Mouse (Mus musculus) liver, postnatal 0 days (tissue): ENCODE measurements around the gene Adamts4.

Experiments
- CTCF ChIP-seq: sonication (generic); IDR thresholded peaks from 2 replicates; pipeline ENCODE4 v1.5.1; 2016; ENCODE audit warnings: antibody characterized with exemption, low read depth
- EP300 ChIP-seq: IDR thresholded peaks from 2 replicates; pipeline ENCODE4 v1.6.1; 2016; ENCODE audit warnings: antibody characterized with exemption, low read depth, mild to moderate bottlenecking

- TF ChIP-seq CTCF, result 0 out of 2 replicates have a peak, but pooled peaks have one; percentile 4
- TF ChIP-seq EP300, result peak; percentile 69
Measured at GRCm38 (mm10) chr1:171224857-171225256, 25.4 kb upstream of the Adamts4 start, which contains the start of gene Apoa2.
